Mouse (Mus musculus) urinary bladder, postnatal 36 days (tissue): ENCODE results near the gene Slc35g2.

Experiments
- DNase-seq, 2 experiments: peaks; one replicate each; pipeline ENCODE4 v3.0.0; 2022; ENCODE audit warnings: low spot score in 2 of 2, mixed read lengths in 1 of 2

Slc35g2 gene

DNA sequence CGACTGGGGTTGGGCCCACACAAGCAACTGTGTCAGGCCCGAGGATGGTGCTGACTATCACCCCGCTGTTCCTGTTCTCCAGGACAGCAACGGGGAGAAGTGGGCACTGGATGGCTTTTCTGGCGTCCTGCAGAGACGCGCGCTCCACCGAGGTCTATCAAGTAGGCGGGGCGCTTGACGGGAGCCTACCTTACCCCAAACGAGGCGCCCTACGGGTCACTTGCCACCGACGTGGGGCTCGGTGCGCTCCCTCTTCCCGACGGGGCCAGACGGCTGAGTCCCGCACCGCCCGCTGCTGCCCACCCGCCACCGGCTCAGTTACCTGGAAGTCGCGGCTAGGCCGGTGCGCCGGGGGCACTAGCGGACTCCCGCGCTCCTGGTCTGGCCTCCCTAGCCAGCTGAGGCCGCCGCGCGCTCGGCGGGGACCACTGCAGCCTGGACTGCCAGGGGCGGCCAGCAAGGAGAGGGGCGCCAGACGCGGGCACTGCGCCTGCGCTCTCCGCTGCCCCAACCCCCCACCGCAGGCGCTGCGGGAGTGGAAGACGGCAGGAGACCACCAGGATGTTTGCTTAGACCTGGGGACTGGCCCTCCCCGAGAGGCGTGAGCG is at the start of gene Slc35g2:
Slc35g2 (minus strand) TSS at position 465 of the 608 bp plus-strand sequence.
- peak; percentile 15 to 17 for DNase-seq

DNA sequence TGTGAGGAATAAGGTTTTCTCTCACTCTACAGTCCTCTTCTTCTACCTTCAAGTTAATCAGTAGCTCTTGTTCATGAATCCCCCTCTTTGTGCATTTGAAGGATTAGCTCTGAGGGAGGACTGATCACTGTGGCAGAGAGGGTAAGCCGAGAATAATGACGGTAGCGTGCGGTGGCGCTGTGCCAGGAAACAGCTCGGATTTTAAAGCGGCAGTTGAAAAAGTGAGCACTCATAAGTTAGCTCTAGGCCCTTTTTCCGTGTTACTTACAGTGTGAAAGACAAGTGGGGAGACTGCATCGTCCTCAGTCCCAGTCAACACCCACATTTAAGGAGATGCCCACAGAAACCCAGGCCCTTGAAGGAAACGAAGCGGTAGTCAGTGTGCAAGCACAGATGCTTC is 46.1 kb upstream of the Slc35g2 start:
- peak in 1 of 2 experiments; percentile 6 for DNase-seq

DNA sequence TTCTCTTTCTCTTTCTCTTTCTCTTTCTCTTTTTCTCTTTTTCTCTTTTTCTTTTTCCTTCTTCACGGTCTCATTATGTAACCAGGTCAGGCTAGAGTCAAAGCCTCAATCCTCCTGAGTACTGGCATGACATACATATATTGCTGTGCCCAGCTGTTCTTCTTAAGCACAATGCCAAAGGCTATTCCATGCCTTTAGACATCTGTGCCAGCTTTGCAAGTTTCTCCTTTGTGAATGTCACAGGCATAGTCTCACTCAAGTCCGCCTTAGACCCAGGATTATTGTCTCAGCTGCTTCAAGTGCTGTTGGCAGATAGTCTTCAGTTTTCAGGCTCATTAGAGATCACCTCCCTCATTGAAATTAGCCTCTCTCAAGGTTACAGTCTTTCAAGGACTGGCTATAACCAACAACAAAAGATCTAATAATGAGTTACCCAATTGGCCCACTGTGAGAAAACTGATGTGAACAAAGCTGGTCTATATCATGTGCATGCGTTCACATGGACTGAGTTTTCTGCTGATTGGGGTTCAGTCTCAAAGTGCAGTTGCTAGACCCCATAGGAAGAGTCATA is 42.7 kb upstream of the Slc35g2 start:
- DNase-seq, result no peak

DNA sequence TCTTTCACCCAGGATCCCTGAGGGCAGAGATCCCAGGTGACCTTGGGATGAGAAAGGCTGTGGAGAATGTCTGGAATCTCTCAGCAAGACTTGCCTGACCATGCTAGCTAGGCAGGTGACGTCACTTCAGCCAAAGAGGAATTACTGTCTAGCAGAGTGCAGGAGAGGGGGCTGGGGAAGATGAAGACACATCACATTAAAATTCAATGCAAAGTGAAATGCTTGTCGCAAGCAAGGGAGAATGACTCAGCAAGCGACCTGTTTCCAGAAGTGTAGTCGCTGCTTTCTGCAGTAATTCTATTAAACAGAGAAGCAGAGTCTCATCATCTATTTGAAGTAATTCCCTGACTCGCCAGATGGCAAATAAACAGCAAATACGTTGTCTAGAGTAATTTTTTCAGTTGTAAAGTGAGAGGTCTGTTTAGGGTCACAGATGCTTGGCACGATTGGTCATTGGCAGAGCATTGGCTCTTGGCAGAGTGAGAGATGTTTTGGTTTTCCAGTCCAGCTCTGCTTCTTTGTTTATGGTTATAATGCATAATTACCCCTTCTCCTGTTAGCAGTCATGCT is 35.2 kb upstream of the Slc35g2 start:
- DNase-seq, result no peak

DNA sequence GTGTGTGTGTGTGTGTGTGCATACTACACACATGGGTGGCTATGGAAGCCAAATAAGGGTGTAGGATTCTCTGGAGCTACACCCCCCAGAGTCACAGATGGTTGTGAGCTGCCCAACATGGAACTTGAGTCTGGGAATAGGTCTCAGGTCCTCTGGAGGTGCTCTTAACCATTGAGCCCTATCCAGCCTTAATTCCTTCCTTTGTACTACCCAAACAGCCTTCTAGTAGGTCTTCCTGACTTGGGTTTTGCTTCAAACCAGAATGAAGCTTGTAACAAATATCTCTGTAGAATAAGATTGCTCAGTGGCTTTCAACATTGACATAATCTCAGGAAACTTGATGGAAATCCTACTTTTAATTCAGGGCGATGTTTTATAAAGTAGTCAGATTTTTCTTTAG is 34.6 kb upstream of the Slc35g2 start:
- DNase-seq, result no peak

DNA sequence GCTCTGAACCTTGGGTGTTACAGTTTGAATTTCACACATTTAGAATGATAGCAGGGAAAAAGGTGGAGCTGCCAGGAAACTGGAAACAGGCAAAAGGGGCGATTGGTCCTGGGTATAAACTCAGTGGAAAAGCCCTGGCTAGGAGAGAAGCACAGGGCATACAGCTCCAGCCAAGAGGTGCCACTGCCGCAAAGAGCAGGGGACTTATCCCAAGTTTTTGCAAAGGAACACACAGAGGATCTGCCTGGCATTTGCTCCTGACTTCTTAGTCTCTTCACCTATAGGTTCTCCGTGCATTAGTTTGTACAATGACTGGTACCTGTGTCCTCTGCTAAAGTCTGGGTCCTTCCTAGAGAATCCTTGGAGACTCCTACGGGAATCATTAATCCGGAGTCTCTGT is 32.3 kb upstream of the Slc35g2 start:
- DNase-seq, result no peak

DNA sequence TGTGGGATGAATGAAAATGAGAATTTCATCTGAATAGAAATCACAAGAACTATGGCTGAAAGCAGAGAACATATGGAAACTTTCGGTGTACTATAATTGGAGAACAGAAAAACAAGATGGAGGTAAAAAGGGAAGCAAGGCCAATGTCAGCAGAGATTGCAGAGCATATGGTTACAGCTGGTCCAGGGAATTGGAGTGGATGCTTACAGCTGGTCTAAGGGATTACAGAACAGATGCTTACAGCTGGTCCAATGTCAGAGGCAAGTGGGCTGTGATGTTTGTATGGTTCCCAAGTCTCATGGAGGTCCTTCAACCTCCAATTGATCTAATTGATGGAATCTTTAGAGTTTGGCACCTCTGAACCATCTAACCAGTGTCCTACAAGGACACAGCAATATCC is 31.2 kb upstream of the Slc35g2 start:
- DNase-seq, result no peak

DNA sequence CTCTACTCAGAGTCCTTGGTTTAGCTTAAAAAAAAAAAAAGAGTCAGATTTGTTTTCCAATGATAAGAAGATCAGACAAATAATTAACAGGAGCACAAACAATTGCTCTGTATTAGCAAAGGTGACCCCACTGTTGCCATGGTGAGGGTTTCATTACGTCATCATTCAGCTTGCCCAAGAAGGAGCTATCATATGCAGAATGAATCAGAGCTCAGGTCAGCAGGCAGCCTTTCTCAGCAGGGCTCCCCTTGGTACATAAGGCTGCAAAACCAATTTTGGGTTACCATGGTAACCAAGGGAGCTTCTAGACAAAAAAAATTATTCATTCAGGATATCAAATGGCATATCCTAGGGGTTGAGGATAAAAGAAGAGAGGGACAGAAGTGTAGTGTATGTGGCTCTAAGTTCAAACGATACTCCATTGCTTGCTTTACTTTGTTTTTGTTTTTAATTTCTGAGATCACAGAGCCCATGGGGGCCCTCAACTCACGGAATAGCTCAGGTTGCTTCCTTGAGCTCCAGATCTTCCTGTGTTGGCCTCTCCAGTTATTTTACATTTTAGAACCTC is 29.0 kb upstream of the Slc35g2 start:
- DNase-seq, result no peak

DNA sequence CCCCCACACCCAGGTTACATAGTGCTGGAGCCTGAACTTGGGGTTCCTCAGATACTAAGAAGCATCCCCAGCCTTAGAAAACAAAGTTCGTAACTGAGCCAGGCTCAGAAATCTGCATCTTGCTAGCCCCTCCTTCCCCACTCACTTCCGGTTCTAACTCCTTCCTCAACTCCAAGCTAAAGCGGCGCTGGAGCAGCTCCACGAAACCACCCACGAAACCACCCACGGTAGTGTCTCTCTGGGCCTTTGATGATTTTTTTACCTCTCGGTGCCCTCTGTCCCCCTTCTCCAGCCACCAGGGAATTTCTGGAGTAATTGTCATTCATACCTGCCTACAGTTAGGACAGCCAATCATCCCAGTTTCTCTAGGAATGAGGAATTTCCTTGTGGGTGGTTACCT is 26.7 kb upstream of the Slc35g2 start, which contains the start of gene Stag1:
Stag1 (plus strand) TSS at position 253 of the 400 bp plus-strand sequence.
- DNase-seq, result no peak

DNA sequence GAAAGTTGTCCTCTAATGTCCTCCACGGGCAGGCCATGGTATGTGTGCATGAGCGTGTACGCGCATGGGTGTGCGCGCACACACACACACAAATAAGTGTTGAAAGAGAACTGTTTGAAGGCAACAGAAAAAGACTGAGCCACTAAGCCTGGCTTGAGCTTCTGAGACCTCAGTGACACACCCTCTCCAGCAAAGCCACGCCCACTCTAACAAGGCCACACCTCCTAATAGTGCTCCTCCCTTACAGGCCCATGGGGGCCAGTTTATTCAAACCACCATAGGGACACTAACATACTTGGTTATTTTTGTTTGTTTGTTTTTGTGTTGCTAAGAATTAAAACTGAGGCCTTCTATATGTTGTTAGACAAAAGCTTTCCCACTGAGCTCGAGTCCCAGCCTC is 25.4 kb upstream of the Slc35g2 start:
- DNase-seq, result no peak

DNA sequence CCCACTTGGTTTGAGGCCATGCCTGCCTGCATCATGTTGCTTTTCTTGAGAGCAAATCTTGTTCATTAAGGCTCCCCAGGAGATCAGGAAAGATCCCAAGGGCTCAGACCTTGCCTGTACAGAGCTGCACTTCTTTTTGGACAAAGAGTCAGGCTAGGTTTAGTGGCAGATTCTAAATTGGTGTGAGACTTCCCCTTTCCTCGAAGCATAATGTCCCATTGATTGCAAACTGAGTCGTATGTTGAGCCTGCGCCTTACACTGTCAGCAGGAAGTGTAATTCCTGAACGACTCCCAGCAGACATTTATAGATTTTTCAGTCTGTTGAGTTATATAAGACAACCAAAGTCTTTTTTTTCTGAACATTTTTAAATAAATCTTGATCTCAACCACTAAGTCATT is 19.6 kb upstream of the Slc35g2 start:
- DNase-seq, result no peak

DNA sequence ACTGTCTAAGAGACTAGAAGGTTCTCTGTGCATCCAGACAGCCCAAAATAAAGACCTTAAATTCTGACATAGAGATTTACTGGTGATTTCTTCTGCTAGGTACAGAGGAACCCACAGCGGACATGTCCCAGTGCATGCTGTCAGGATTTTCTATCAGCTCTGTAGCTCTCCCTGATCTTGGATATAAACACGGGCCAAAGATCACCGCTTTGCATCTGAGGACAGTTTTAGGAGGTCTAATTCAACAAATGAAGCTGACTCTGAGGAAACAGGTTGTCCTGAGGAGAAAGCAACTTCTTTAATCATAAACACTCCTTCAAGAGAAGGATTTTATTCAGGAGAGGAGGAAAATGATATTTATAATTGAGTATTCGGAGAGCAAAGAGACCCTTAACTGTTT is 13.1 kb upstream of the Slc35g2 start:
- DNase-seq, result no peak

DNA sequence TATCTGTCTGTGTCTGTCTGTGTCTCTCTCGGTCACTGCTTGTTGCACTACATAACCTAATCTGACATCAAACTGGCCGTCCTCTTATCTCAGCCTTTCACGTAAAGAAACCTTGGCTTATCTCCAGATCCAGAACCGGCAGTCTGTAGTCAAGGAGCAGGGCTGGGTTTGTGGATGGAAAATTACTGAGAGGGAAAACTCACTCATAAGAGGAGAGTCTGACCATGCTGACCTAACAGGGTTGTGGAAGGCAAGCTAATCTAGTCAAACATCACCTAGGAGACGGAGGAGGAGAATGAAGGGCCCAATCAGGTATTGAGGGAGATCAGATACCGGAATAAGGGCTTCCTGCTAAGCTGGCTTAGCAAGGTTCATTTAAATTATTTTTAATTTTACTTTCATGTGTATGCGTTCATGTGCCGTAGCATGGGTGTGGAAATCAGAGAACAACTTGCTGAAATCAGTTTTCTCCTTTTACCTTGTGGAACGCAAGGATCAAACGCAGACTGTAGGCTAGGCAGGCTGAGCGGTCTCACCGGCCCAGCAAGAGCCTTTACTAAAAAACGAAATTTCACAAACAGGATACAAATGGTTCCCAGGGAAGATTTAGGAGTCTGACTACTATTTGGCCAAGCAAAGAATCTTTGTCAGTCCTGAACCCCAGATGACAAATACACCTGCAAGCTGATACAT is 12.1 kb upstream of the Slc35g2 start:
- peak; percentile 16 to 28 for DNase-seq

DNA sequence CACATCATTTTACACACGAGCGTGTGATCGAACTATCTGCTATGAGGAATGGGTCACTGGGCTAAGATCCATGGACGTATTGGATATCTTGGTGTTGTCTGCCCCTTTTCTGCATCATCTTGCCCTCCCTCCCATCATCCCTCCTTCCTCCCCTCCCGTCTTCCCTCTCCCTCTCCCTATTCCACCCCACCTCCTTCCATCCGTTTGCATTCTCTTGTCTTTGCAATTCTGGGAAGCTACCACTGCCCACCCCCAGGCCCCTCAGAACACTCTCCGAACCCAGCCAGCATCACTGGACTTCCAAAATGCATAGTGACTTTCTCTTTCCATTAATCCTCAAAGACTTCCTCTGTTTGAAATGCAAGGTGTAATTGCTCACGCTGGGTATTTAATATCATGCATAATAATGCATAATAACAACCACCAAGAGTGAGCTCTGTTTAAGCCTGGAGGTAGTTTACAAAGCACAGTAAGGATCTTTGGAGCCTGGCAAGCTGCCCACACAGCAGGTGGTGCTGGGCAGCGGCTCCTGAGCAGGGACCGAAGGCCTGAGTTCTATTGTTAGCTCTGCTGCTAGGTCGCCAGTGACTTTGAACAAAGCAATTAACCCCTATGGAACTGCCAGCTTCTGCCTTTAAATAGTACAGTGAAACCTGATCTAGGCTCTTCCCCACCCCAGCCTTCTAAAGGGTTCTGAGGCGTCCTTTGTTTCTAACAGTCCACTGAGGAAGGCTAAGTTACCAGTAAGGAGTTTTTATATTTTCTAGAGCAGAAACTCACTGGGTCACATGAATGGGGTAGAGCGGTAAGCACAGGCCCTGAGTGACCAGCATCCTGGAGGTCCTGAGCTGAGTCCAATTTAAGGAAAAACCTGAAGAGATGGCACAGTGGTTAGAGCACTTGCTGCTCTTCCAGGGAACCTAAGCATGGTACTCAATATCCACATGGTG is 10.9 kb upstream of the Slc35g2 start:
- DNase-seq, result no peak

DNA sequence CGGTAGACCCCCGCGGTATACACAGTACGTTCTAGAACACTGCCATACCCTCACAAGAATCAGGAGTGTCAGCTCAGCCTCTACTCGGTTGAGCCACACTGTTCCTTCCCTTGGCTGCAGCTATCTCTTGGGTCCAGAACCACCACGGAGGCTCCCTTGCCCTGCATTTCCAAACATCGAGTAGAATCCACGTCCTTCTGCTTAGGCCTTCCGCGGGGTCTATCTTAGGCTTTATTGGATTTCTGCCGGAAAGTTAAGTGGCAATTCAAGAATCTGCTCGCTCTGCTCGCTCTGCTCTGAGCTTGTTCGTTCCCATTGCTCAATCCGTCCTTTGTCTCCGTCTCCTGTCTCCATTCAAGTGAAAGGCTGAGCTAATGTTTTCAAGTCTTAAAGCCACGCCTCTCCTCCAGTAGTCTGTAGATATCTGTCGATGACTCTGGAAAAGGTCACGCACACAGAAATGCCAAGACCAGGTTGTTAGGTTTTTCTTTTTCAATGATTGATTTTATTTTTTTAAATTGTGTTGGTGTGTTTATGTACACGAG is 9.4 kb upstream of the Slc35g2 start:
- no peak for DNase-seq

DNA sequence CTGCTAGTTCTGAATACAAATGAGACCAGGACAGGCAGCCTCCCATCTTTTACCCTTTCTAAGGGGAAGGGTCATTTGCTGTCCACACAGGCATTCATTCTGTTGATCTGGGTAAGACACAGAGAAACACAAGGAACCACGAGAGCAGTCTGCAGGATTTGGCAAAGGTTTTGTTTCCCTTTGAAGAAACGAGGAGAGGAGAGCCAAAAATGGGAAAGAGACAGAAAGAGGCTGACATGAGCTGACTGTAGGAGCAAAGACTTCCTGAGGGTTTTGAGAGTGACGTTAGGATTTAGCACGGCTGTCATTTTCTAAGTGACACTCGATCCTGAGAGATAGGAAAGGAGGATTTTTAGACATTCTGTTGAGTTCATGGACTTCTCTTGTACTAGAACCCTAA is 3.1 kb upstream of the Slc35g2 start:
- no peak for DNase-seq

DNA sequence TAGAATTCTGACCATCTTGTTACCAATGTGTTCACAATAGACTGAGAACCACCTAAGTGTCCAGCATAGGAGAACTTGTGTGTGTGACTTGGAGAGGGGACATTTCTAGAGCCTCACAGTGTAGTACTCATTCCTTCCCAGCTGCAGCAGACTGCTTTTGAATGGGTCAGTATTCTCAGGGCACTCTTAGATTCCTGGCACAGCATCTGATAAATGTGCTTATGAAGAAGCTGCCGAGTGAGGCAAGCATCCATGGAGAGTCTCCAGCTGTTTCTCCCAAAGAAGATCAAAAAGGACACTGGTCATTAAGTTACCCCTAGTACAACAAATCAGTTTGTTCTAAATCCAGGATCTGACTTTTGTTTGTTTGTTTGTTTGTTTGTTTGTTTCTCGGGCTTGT is 2.4 kb upstream of the Slc35g2 start:
- DNase-seq, result no peak

DNA sequence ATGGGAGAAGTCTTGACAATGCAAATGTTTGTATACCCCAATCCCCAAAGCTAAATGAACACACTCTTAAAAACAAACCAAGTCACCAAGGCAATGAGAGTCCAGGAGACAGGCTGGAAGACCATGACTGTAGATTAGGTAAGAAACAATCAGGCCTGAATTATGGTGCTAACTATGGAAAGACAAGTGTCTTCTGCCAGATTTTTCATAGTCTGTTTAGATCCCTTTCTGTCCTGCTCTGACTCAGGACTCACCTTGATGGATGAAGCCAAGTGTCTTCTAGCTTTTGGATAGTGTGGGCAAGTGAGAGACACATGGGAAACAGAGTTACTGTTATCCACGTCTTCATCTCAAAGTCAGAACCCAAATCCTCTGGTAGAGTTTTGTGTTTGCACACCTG is 621 bp upstream of the Slc35g2 start:
- DNase-seq, result no peak

DNA sequence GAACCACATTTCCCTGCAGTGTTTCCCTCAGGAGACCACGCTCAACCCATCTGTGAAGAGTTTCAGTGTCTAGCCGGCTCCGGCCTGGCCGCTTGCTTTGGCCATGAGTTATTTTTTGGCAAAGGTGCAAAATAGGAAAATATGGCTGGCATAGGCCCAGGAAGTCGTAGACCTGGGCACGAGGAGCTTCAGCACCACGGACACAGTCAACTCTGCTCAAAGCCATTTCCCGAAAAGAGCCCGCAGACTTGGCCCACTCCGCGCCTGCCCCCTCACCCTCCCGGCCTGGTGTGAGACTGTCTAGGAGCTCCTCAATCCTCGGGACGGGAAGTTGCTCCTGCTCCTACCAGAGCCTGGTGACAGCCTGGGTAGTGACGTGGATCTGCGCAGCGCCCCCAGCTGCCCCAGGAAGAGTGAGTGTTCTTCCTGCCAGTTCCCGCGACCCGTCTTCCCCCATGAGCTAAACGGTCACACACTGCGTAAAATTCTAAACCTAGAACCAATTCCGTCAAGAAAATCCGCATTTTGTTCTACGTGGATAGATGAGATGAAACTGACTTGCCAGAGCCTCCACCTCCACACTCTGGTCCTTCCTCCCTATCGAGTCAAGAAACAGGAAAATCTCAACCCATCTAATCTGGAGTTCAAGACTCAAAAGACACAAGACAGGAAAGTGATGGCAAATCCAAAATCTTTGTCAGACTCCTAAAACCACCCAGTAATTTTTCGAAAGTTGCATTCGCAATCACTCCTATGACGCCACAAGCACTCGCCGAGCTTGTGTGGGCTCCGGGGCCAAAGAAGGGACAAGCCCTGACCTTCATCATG is 878 bp downstream of the Slc35g2 start:
- peak; percentile 13 to 24 for DNase-seq

DNA sequence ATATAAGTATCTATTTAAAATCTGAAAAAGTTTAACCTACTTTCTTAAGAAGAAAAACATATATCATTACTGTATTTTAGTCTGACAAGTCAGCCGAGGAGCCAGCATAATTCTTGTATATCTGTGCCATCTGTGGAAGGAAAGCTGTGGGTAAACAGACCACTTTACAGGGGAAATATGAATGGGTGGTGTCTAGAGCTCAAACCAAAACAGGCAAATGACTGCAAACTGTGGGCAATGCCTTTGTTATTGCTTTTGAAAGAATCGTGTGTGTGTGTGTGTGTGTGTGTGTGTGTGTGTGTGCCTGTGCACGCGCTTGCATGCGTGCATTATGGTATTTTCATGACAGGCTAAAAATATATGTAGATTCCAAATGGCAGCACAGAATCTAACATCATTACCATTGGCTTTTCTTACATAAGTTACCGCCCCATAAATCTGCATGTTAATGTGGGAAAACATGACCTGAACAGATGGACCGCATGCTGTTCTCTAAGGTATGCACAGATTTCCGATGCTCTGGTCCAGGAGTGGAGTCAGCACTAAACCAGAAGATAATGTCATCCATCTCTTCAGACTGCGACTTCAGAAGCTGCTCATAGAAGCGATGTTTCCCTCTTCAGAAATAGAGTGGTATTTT is 10.5 kb downstream of the Slc35g2 start:
- DNase-seq, result no peak
